Mouse (Mus musculus) heart, postnatal 10 days (tissue): Measurements from ENCODE around the gene Fam227a. TPM values are rescaled to one million over a fixed set of nuclear protein-coding genes. Genes with fewer than 3 reads are reported as not detected.

Experiments used
- microRNA-seq, 2 experiments: library from miRNA; unstranded; fragments of <30 nt; microRNA quantifications; one replicate each; pipeline ENCODE4 v1.2.0; 2022
- total RNA-seq, 2 experiments: library from RNA; stranded (reverse); gene quantifications; 2 replicates each; pipeline ENCODE4 v1.2.3; 2021

The Fam227a gene
- total RNA-seq, 2 experiments from 2014 or later: 0.97 to 1.3 TPM

Small RNA genes within 50 kb of the gene (microRNA-seq; reads per million reads assigned to microRNA genes)
- gene Gm27903: 0 reads per million in 2 experiments

Other genes with a start within 250 kb of the Fam227a start
- gene Csnk1e, start 203.4 kb downstream of the Fam227a start, total RNA-seq: 10 to 100 TPM; 79.6 to 81.4 TPM
- under 1 TPM; 0.27 to 0.31 TPM for gene Kcnj4, start 153.7 kb downstream of the Fam227a start, total RNA-seq
- gene Kdelr3, start 142.5 kb downstream of the Fam227a start, total RNA-seq: 10 to 100 TPM; 21.4 to 24.2 TPM
- gene Ddx17, start 112.2 kb downstream of the Fam227a start, total RNA-seq: 100 to 1,000 TPM; 186 to 188 TPM
- 1 to 10 TPM in 1 of 2 experiments, under 1 TPM in 1; 0.69 to 1.2 TPM for gene Dmc1, start 53.8 kb downstream of the Fam227a start, total RNA-seq
- 10 to 100 TPM; 28.2 to 29.3 TPM for gene Cby1, start 243 bp upstream of the Fam227a start, total RNA-seq
- 100 to 1,000 TPM; 146 to 154 TPM for gene Tomm22, start 11.9 kb upstream of the Fam227a start, total RNA-seq
- 10 to 100 TPM; 29.3 to 30.1 TPM for gene Josd1, start 29.0 kb upstream of the Fam227a start, total RNA-seq
- 10 to 100 TPM; 36.1 to 37.8 TPM for gene Gtpbp1, start 31.9 kb upstream of the Fam227a start, total RNA-seq
- gene Sun2, start 83.6 kb upstream of the Fam227a start, total RNA-seq: 10 to 100 TPM; 69.7 to 71.8 TPM
- 10 to 100 TPM; 20.2 to 22.9 TPM for gene Dnal4, start 118.9 kb upstream of the Fam227a start, total RNA-seq
- 1 to 10 TPM; 3.8 to 4.1 TPM for gene Nptxr, start 145.8 kb upstream of the Fam227a start, total RNA-seq
- gene Npcd, start 175.3 kb upstream of the Fam227a start, total RNA-seq: 1 to 10 TPM in 1 of 2 experiments, under 1 TPM in 1; 0.74 to 1.8 TPM
- gene Cbx6, start 175.7 kb upstream of the Fam227a start, total RNA-seq: 10 to 100 TPM; 40.7 to 48.7 TPM
- 10 to 100 TPM; 11.2 to 11.7 TPM for gene Apobec3, start 232.7 kb upstream of the Fam227a start, total RNA-seq